Mouse (Mus musculus): ENCODE measurements around the gene Pigo. TPM values are rescaled to one million over a fixed set of nuclear protein-coding genes. Genes with fewer than 3 reads are reported as not detected.
"Not testable (repeated sequence)": the region's sequence is repeated elsewhere in the genome, so short reads cannot be mapped to it uniquely, and the experiment has no call there.

Pigo gene
- polyA plus RNA-seq, 1 experiment: 23.3 TPM

- Histone ChIP-seq H3K4me3 (replicated peaks; ENCODE audit: extremely low read depth, low read depth, low read length) (no peak overlapping the region), H3K4me1 (ENCODE audit: control insufficient read depth, insufficient read depth, low read length) (no peaks in the 10 kb centered on the region)
- DNase-seq: no peak
- WGBS: 91% methylated on average over 1 of the region's 1 CpGs
- no peak for TF ChIP-seq CTCF (IDR thresholded peaks at IDR 0.05; ENCODE audit: insufficient read depth, low read length)
- no peak for TF ChIP-seq POLR2A (IDR thresholded peaks at IDR 0.05; ENCODE audit: borderline replicate concordance, extremely low read depth, low read depth, low read length)
Measured at GRCm38 (mm10) chr4:42988296-42988695, 37.3 kb downstream of the Pigo start.

DNA sequence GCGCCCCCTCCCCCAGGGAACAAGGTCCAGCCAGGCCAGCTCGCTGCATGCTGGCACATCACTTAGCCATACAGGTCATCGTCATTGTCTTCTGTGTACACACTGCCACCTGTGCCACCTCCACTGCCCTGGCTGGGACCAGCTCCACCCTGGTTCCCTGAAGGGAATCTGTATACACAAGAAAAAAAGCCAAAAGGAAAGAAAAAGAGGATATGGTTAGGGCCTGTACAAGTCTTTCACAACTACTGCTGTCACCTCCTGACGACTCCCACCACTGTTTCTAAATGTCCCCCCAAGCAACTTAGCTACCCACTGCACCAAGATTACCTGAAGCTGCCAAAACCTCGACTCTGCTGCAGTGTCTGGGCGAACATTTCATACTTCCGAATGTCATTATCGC, 45.2 kb downstream of the Pigo start:
- not testable (repeated sequence) for H3K4me3 ChIP-seq (replicated peaks; ENCODE audit: extremely low read depth, low read depth, low read length); H3K4me1 ChIP-seq (ENCODE audit: control insufficient read depth, insufficient read depth, low read length); DNase-seq
- 89% methylated on average over 8 of the region's 8 CpGs for WGBS

DNA sequence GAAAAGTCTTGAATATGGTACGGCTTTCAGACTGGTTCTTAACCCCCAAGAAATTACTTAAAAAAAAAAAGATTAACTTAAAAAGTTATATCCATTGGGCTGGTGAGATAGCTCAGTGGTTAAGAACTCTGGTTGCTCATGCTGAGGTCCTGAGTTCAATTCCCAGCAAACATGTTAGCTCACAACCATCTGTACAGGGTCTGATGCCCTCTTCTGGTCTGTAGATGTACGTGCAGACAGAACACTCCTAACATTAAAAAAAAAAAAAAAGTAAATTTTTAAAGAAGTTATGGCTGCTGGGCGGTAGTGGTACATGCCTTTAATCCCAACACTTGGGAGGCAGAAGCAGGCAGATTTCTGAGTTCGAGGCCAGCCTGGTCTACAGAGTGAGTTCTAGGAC, 47.6 kb downstream of the Pigo start:
- no peak for DNase-seq
- WGBS: 90% methylated on average over 4 of the region's 4 CpGs
- TF ChIP-seq CTCF (IDR thresholded peaks at IDR 0.05; ENCODE audit: insufficient read depth, low read length) (no peak), POLR2A (IDR thresholded peaks at IDR 0.05; ENCODE audit: borderline replicate concordance, extremely low read depth, low read depth, low read length) (no peak)
- Histone ChIP-seq H3K4me3 (replicated peaks; ENCODE audit: extremely low read depth, low read depth, low read length) (no peak overlapping the region), H3K4me1 (ENCODE audit: control insufficient read depth, insufficient read depth, low read length) (no peaks in the 10 kb centered on the region)

DNA sequence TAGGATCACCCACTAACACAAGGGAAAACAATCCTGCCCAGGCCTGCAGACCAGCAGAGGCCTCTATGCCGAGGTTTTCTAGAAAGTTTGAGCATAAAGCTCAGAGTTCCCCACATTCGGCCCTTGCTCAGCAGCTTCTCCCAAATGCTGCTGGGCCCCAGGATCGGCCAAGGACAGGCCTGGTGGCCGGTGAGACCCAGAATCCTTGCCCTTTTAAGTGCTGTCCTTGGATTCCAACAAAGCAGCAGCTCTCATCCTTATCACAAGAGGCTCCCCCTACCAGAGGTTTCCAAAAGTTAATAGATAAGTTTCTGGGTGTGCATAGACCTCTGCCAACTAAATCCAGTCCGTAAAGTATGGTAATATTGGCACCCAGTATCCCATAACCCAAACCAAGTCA, 51.8 kb downstream of the Pigo start:
- TF ChIP-seq POLR2A (IDR thresholded peaks at IDR 0.05; ENCODE audit: borderline replicate concordance, extremely low read depth, low read depth, low read length) (no peak), CTCF (IDR thresholded peaks at IDR 0.05; ENCODE audit: insufficient read depth, low read length) (no peak)
- no peak for DNase-seq
- 73% methylated on average over 5 of the region's 5 CpGs for WGBS
- Histone ChIP-seq H3K4me3 (replicated peaks; ENCODE audit: extremely low read depth, low read depth, low read length) (no peak overlapping the region), H3K4me1 (ENCODE audit: control insufficient read depth, insufficient read depth, low read length) (no peaks in the 10 kb centered on the region)

DNA sequence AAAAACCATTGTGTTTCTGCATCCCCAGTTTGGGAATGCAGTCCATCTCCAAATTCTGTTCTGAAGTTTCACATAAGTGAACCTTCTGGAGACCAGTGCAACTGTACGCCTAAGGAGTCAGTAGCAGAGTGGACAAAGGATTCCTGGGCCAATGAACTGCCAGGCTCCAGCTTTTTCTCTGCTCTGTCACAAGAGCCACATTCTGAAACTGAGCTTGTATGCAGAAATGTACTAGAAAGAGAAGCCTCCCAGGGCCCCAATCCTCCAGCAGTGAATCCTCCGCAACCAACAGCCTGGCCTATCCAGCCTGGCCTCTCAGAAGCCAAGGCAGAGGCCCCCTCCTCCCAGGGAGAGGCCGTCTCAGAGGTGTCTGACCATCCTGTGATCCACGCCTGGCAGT, 52.7 kb downstream of the Pigo start:
- WGBS: 75% methylated on average over 4 of the region's 4 CpGs
- no peaks in the 10 kb centered on the region for H3K4me1 ChIP-seq (ENCODE audit: control insufficient read depth, insufficient read depth, low read length)
- no peak overlapping the region for H3K4me3 ChIP-seq (replicated peaks; ENCODE audit: extremely low read depth, low read depth, low read length)
- DNase-seq: no peak
- TF ChIP-seq CTCF (IDR thresholded peaks at IDR 0.05; ENCODE audit: insufficient read depth, low read length) (no peak), POLR2A (IDR thresholded peaks at IDR 0.05; ENCODE audit: borderline replicate concordance, extremely low read depth, low read depth, low read length) (no peak)

DNA sequence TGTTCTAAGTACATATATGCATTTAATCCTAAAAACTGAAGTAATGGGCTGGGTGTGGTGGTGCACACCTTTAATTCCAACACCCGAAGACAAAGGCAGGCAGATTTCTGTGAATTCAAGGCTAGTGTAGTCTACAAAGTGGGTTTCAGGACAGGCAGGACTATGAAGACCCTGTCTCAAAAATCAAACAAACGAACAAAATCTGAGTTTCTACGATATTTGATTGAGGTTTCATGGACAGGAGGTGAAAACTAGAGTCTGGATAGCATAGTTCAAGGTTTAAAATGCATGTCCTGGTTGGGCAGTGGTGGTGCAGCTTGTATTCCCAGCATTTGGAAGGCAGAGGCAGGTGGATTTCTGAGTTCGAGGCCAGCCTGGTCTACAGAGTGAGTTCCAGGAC, 56.3 kb downstream of the Pigo start, which contains the start of gene 1700022I11Rik:
TSS of gene 1700022I11Rik (plus strand) at position 301 of the 400 bp plus-strand sequence.
- WGBS: 90% methylated on average over 4 of the region's 4 CpGs
- no peak for DNase-seq
- Histone ChIP-seq H3K4me3 (replicated peaks; ENCODE audit: extremely low read depth, low read depth, low read length) (no peak within 1 kb of the TSS), H3K4me1 (ENCODE audit: control insufficient read depth, insufficient read depth, low read length) (no peaks in the 10 kb centered on the region)
- no peak for TF ChIP-seq POLR2A (IDR thresholded peaks at IDR 0.05; ENCODE audit: borderline replicate concordance, extremely low read depth, low read depth, low read length)
- no peak for TF ChIP-seq CTCF (IDR thresholded peaks at IDR 0.05; ENCODE audit: insufficient read depth, low read length)

Other genes with a start within 250 kb of the Pigo start
- not detected in 2 replicates for gene Fam205a1, start 171.9 kb downstream of the Pigo start, polyA plus RNA-seq (2012; rRNA removed)
- not detected in 2 replicates for gene Gm12394, start 169.0 kb downstream of the Pigo start, polyA plus RNA-seq (2012; rRNA removed)
- gene Fam205c, start 151.6 kb downstream of the Pigo start, polyA plus RNA-seq (2012; rRNA removed): not detected in 2 replicates
- gene Phf24, start 109.2 kb downstream of the Pigo start, polyA plus RNA-seq (2012; rRNA removed): 7.6 and 10.3 TPM in 2 replicates
- gene Dnajb5, start 76.0 kb downstream of the Pigo start, polyA plus RNA-seq (2012; rRNA removed): 20.0 and 22.1 TPM in 2 replicates
- not detected in 2 replicates for gene 1700022I11Rik, start 56.2 kb downstream of the Pigo start, polyA plus RNA-seq (2012; rRNA removed)
- gene Vcp, start 25.3 kb downstream of the Pigo start, polyA plus RNA-seq (2012; rRNA removed): 118 and 146 TPM in 2 replicates
- gene Fancg, start 15.3 kb downstream of the Pigo start, polyA plus RNA-seq (2012; rRNA removed): 9.1 and 12.8 TPM in 2 replicates
- gene Stoml2, start 5.9 kb upstream of the Pigo start, polyA plus RNA-seq (2012; rRNA removed): 44.9 and 56.6 TPM in 2 replicates
- gene Fam214b, start 20.4 kb upstream of the Pigo start, polyA plus RNA-seq (2012; rRNA removed): 17.5 and 24.9 TPM in 2 replicates
- gene Unc13b, start 33.1 kb upstream of the Pigo start, polyA plus RNA-seq (2012; rRNA removed): 16.3 and 20.0 TPM in 2 replicates
- 0.08 and 0.25 TPM in 2 replicates for gene Atp8b5, start 241.3 kb upstream of the Pigo start, polyA plus RNA-seq (2012; rRNA removed)

Measured in lung, adult 2 months (tissue).